Mouse (Mus musculus) hindbrain, embryonic 14.5 days (tissue): ENCODE measurements around the gene Enox1. TPM values are rescaled to one million over a fixed set of nuclear protein-coding genes. Genes with fewer than 3 reads are reported as not detected.

Source experiments
- polyA plus RNA-seq: library from polyadenylated mRNA; unstranded; fragments of >200 nt; fragmentation: Nextera tagmentation; extraction: Ambion mirVana; gene quantifications from 2 replicates; pipeline ENCODE4 v1.2.1, GENCODE M21; 2014

Enox1 gene
- polyA plus RNA-seq, 1 experiment from 2014 or later, result 30.2 TPM

Other genes starting within 250 kb of the Enox1 start
- 0.72 and 0.86 TPM in 2 replicates for gene Ccdc122, start 120.0 kb upstream of the Enox1 start, polyA plus RNA-seq
- gene Lacc1, start 119.9 kb upstream of the Enox1 start, polyA plus RNA-seq, result 2.3 and 3.1 TPM in 2 replicates